Mouse (Mus musculus): ENCODE data around the gene Gfm2. TPM values are rescaled to one million over a fixed set of nuclear protein-coding genes. Genes with fewer than 3 reads are reported as not detected.

Gfm2 gene
- total RNA-seq, 2 experiments from 2014 or later, result 25.1 to 29.6 TPM

- no peak for DNase-seq (ENCODE audit: extremely low spot score in 1 of 2, low spot score in 1 of 2)
These were observed 48.6 kb downstream of the Gfm2 start for GRCm38 (mm10) chr13:97186346-97186745.

- no peak for DNase-seq (ENCODE audit: extremely low spot score in 1 of 2, low spot score in 1 of 2)
These were observed 50.0 kb downstream of the Gfm2 start for GRCm38 (mm10) chr13:97187693-97188092.

DNA sequence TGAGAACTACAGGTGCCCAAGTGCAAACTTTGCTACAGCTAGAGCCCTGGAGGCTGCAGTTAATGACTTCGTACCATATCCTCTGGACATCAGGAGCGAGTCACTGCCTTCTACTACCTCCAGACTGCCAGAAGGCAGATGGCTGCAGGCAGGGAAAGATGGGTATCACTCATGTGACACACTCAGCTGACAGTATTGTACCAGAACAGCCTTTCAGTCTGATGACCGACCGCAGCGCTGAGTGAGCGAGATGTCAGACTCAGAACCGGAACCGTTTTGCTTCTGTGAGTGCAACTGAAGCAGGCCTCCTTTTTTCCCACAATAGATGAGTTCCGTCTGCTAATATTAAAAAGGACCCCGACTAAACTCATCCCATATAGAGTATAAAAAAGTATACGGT is 54.9 kb downstream of the Gfm2 start:
- DNase-seq (ENCODE audit: extremely low spot score in 1 of 2, low spot score in 1 of 2), result no peak

- peak; percentile 34 to 57 for DNase-seq (ENCODE audit: extremely low spot score in 1 of 2, low spot score in 1 of 2)
These were observed 55.7 kb downstream of the Gfm2 start for GRCm38 (mm10) chr13:97193420-97193819.

DNA sequence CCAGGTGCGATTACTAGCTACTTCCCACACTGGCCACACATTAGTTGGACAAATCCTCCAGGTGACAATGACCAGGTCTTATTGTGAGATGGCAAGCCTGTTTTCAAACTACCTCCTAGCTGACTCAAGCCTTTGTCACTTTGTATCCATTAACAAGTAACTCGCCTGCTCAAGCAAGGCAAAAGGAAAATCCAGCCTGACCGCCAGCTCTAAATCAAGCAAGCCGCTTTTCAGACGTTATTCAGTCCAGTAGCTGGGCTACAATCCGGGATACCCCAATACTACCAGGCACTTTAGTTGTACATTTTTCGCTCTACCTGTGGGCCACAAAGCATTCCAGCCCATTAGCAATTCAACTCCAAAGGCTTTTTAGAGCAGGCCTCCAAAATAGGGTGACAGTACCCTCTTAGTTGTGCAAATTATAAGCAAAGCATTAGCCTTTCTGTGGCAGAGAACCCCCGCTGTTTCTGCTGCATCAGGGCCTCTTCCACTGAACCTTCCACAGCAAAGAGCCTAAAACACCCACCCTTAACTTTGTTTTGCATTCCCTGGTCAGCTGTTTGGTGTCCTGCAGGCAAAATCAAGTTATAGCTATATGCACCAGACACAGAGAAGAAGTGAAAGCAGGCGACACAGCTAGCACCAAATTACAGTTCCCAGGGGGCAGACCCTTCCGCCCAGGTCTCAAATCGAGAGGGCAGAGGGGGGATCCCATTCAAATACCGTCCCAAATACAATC is 58.6 kb downstream of the Gfm2 start:
- DNase-seq (ENCODE audit: extremely low spot score in 1 of 2, low spot score in 1 of 2), result no peak

DNA sequence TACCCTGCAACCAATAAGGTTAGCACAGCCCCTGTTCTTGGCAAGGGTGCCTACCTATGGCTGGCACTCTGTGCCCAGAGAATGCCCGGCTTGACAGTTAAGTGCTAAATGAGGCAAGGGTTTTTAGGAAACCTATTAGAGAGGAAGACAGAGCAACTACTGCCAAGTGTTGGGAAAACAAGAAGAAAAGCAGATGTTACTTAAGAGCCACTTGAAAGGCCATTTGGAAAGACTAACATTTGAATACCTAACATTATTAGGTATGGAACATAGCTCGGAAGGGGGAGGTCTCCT is 59.1 kb downstream of the Gfm2 start:
- DNase-seq (ENCODE audit: extremely low spot score in 1 of 2, low spot score in 1 of 2), result no peak

GRCm38 (mm10) chr13:97197932-97198562 is 60.3 kb downstream of the Gfm2 start, which contains the start of gene Hexb:
Gene Hexb, minus strand, starts transcription at chr13:97198357.
- DNase-seq (ENCODE audit: extremely low spot score in 1 of 2, low spot score in 1 of 2), result peak; percentile 70 to 72

GRCm38 (mm10) chr13:97199123-97199522 is 61.4 kb downstream of the Gfm2 start:
- DNase-seq (ENCODE audit: extremely low spot score in 1 of 2, low spot score in 1 of 2), result no peak

GRCm38 (mm10) chr13:97201076-97201475 is 63.3 kb downstream of the Gfm2 start:
- DNase-seq (ENCODE audit: extremely low spot score in 1 of 2, low spot score in 1 of 2), result no peak

DNA sequence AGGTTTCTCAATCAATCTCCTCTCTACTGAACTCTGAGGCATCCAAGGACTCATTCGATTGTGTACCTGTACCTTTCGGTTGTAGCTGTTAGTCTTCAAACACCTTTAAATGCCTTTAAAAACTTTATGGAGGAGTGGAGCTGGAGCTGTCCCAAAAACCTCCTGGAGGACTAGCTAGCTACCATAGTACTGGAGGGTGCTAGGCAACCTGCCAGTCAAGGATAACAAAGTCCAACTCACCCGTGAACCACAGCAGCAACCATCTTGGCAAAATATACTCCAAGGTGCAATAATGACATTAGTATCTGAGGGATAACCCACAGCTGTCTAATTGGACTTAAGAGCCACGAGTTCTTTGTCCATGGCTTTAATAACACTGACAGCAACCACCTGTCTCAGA is 64.2 kb downstream of the Gfm2 start:
- no peak for DNase-seq (ENCODE audit: extremely low spot score in 1 of 2, low spot score in 1 of 2)

DNA sequence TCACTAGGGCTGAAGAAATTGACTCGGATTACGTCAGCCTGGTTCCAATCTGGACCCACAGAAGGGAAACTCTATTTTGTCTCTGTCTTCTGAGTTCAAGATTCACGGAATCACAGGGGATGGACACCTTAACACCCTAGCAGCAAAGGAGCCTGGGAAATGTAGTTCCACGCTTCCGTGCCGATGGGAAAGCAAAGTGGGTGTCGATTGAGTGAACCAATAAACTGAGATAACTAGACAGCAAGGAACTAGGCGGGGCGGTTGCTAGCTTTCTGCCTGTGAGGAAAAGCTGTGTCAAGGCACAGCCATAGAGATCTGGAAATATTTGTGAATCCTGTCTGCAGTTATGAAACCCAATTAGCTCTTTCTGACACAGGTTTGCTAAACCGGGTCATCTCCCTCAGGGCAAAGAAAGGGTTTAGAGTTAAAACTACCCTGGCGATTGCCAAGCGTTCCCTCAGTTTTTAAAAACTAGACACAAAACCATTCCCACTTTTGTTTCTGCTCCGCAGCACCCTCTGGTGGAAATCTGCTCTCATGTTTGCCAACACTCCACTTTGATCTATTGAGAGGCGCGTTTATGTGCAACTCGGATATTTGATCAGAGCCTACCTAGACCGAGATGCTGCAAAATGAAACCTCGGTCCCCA is 67.4 kb downstream of the Gfm2 start:
- DNase-seq (ENCODE audit: extremely low spot score in 1 of 2, low spot score in 1 of 2), result peak; percentile 80 to 94

GRCm38 (mm10) chr13:97206046-97206445 is 68.3 kb downstream of the Gfm2 start:
- no peak for DNase-seq (ENCODE audit: extremely low spot score in 1 of 2, low spot score in 1 of 2)

DNA sequence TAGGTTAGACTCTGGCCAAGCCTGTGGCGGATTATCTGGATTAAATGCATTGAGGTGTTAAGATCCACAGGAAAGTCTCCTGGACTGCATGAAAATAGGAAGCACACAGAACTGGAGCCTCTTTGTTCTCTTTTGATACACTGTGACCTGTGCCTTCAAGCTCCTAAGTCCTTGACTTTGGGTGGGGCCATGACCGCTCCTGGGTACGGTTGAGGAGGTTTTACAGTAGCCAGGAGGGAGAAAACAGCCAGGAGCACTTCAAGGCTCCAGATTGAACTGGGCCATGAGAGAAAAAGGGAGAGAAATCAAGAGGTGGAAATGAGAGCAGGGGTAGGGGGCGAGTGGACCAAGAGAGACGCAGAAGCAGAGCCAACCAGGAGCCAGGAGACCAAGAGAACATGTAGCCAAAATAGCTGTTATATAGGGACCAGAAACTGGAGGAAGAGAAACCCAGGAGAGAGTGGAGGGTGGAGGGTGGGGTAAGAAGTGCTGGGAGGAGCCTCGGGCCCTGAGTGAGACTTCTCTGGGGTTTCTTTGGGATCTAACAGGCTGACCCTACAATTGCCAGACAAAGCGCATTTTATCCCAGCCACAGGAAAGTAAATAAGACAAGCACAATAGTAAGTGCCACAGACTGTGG is 69.9 kb downstream of the Gfm2 start:
- DNase-seq (ENCODE audit: extremely low spot score in 1 of 2, low spot score in 1 of 2), result no peak

DNA sequence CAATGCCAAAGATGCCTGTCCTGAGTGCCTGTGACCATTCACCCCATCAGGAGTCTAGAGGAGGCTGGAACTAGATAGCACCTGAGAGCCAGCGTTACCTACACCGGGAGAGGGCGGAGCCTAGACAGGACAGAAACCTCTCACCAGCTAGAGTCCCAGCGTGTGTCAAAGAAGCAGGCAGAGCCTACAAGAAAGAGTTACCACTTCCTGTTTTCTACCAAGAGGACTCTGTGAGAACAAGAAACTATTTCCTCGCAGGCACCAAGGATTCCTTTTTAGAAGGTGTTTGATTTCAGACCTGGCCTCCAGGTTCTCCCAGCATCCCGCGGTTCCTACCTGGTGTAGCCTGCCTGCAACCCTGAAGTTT is 70.4 kb downstream of the Gfm2 start:
- DNase-seq (ENCODE audit: extremely low spot score in 1 of 2, low spot score in 1 of 2), result no peak

- DNase-seq (ENCODE audit: extremely low spot score in 1 of 2, low spot score in 1 of 2), result no peak
These were observed 70.8 kb downstream of the Gfm2 start for GRCm38 (mm10) chr13:97208500-97209010.

- no peak for DNase-seq (ENCODE audit: extremely low spot score in 1 of 2, low spot score in 1 of 2)
These were observed 77.0 kb downstream of the Gfm2 start for GRCm38 (mm10) chr13:97214583-97215268.

DNA sequence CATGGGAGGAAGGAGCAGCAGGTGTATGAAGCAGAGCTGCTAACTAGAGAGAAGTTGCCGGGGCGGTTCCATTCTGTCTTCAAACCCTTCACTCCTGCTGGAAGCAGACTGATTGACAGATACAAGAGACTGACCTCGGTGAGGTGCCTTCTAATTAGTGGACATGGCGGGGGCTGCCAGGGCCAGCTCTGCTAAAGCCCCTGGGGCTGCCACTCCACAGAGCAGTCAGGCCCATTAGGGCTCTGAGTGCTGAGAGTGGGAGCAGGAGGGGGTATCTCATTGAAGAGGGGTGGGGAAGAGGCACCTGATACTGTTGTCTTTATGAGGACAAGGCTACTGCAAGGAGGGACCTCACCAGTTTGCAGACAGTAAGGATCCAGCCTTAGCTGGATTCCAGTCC is 77.8 kb downstream of the Gfm2 start:
- no peak for DNase-seq (ENCODE audit: extremely low spot score in 1 of 2, low spot score in 1 of 2)

DNA sequence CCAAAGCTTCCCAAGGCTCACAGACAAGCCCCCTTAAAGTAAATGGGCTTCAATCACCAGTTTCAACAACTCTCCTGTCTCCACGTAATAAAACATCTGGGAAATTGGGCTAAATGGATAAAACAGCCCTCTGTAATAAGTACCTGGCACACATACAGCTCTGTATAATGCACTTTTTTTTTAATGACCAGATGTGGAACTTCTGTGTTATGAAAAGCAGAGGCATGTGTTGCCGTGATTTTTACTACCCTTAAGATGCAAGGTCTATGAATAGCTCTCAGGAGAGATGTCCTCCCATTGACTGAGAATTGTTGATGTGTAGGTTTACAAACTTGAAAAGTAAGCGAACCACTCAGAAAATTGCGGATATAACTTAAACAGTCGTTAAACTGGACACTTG is 78.5 kb downstream of the Gfm2 start:
- no peak for DNase-seq (ENCODE audit: extremely low spot score in 1 of 2, low spot score in 1 of 2)

DNA sequence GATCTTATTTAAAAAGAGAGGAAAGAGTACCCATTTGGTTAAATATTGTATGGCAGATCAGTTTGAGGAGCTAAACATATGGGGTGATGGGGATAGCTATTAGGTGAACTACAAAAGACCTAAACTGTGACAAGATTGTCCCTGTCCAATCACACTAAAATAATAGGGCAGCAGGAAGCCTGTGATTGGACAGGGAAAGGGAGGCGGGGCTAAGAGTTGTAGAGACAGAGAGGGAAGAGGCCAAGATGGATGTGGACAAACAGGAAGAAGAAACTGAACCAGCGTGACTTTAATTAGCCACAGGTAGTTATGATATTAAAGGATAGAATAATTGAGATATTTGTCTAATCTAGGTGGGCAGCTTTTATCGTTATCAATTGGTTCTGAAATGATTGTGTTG is 82.3 kb downstream of the Gfm2 start:
- DNase-seq (ENCODE audit: extremely low spot score in 1 of 2, low spot score in 1 of 2), result no peak

GRCm38 (mm10) chr13:97223856-97224255 is 86.1 kb downstream of the Gfm2 start:
- DNase-seq (ENCODE audit: extremely low spot score in 1 of 2, low spot score in 1 of 2), result no peak
